Mouse (Mus musculus) cerebellum, adult 9-11 months (tissue): ENCODE data around the gene Prss2.
"Not testable (repeated sequence)": the region's sequence is repeated elsewhere in the genome, so short reads cannot be mapped to it uniquely, and the experiment has no call there.

Experiments used
- DNase-seq: peaks from one replicate; pipeline ENCODE4 v3.0.0; 2022

The Prss2 gene

GRCm38 (mm10) chr6:41521487-41521886, at the start of gene Prss2:
Gene Prss2, plus strand, starts transcription at chr6:41521787.
- DNase-seq, result no peak

- DNase-seq, result no peak
Measured at GRCm38 (mm10) chr6:41499374-41499773, 22.2 kb upstream of the Prss2 start.

GRCm38 (mm10) chr6:41504915-41505314, 16.7 kb upstream of the Prss2 start:
- no peak for DNase-seq

- no peak for DNase-seq
Measured at GRCm38 (mm10) chr6:41505323-41505722, 16.3 kb upstream of the Prss2 start.

- no peak for DNase-seq
Measured at GRCm38 (mm10) chr6:41518017-41518524, 3.5 kb upstream of the Prss2 start.

GRCm38 (mm10) chr6:41526453-41526852, 4.9 kb downstream of the Prss2 start:
- DNase-seq, result no peak

GRCm38 (mm10) chr6:41527402-41527801, 5.8 kb downstream of the Prss2 start:
- no peak for DNase-seq

- DNase-seq, result not testable (repeated sequence)
Measured at GRCm38 (mm10) chr6:41529987-41530386, 8.4 kb downstream of the Prss2 start.

- DNase-seq, result no peak
Measured at GRCm38 (mm10) chr6:41532181-41532580, 10.6 kb downstream of the Prss2 start.

GRCm38 (mm10) chr6:41532687-41533284, 11.2 kb downstream of the Prss2 start:
- no peak for DNase-seq

- DNase-seq, result no peak
Measured at GRCm38 (mm10) chr6:41537376-41537775, 15.8 kb downstream of the Prss2 start.

- not testable (repeated sequence) for DNase-seq
Measured at GRCm38 (mm10) chr6:41538296-41538695, 16.7 kb downstream of the Prss2 start.

GRCm38 (mm10) chr6:41540746-41541145, 19.2 kb downstream of the Prss2 start:
- DNase-seq, result no peak

- no peak for DNase-seq
Measured at GRCm38 (mm10) chr6:41541746-41542145, 20.2 kb downstream of the Prss2 start.

- no peak for DNase-seq
Measured at GRCm38 (mm10) chr6:41542983-41543382, 21.4 kb downstream of the Prss2 start.

- DNase-seq, result no peak
Measured at GRCm38 (mm10) chr6:41543411-41544050, 21.9 kb downstream of the Prss2 start.

- DNase-seq, result no peak
Measured at GRCm38 (mm10) chr6:41544381-41544924, 22.9 kb downstream of the Prss2 start.

- no peak for DNase-seq
Measured at GRCm38 (mm10) chr6:41545266-41545665, 23.7 kb downstream of the Prss2 start.

- DNase-seq, result no peak
Measured at GRCm38 (mm10) chr6:41547056-41547650, 25.6 kb downstream of the Prss2 start.

GRCm38 (mm10) chr6:41548286-41548685, 26.7 kb downstream of the Prss2 start:
- DNase-seq, result no peak

GRCm38 (mm10) chr6:41553356-41554010, 31.9 kb downstream of the Prss2 start:
- DNase-seq, result no peak

GRCm38 (mm10) chr6:41554295-41555169, 32.9 kb downstream of the Prss2 start:
- DNase-seq, result no peak
